8 mouse cellular contexts compared by ENCODE assay signal in the genomic region with DNA sequence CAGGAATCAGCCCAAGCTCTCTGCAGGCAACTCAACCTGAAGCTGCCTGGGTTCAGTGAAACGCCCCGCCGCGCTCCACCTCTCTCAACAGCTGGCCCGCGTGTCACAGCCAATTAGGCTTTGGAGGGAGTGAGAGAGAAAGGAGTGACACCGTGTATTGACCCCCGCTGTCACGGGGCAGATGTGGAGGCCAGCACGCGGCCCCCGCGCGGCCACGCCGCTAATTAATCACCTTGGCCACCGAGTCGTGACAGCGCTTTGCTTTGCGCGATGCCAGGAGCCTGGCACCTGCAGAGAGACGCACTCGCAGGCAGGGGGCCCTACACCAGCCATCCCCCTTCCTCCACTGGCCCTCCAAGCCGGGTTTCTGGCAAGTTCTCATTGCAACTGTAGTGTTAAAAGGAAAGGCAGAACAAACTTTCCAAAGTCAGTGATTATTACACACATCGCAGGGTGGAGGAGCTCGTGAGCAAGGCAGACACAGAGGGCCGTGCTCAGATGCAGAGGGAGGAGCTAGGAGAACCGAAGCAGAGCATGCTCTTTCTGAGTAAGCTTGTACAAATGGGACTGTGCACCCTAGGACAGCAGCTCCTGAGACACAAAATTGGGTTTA.
A peak's percentile ranks its signal among the peaks of the same experiment; 100 is the strongest.
DNase-seq lines count a peak whose midpoint lies in the region; ATAC-seq and TF ChIP-seq lines count a peak whose summit lies in the region.

No protein-coding gene starts in this region.

- H3K36me3 ChIP-seq in embryonic facial prominence, embryonic 11.5 days (replicated peaks; ENCODE audit: control insufficient read depth, insufficient read depth, low read depth, low read length) = no peaks in the 10 kb centered on the region
- no peaks in the 10 kb centered on the region for H3K36me3 ChIP-seq in hindbrain, embryonic 10.5 days
- H3K36me3 ChIP-seq in limb, embryonic 13.5 days = no peaks in the 10 kb centered on the region
- no peaks in the 10 kb centered on the region for H3K36me3 ChIP-seq in myocyte (ENCODE audit: control insufficient read depth, insufficient read depth)

- H3ac ChIP-seq in myocyte (ENCODE audit: control insufficient read depth, insufficient read length) = no peak overlapping the region

- H3K79me2 ChIP-seq in myocyte (ENCODE audit: control insufficient read depth, insufficient read depth) = no peaks in the 10 kb centered on the region

- H3K27me3 ChIP-seq in embryonic facial prominence, embryonic 11.5 days (ENCODE audit: control insufficient read depth, insufficient read depth, low read length) = no peaks in the 10 kb centered on the region
- H3K27me3 ChIP-seq in hindbrain, embryonic 10.5 days (ENCODE audit: insufficient read depth, poor library complexity, severe bottlenecking) = peaks cover 36% of the 10 kb centered on the region
- peaks cover 30% of the 10 kb centered on the region for H3K27me3 ChIP-seq in limb, embryonic 13.5 days
- peaks cover 29% of the 10 kb centered on the region for H3K27me3 ChIP-seq in myocyte (ENCODE audit: control insufficient read depth, insufficient read depth, insufficient read length)

- peak overlapping the region; percentile 39 for H3K4me3 ChIP-seq in layer of hippocampus, adult 2 months
- H3K4me3 ChIP-seq in embryonic facial prominence, embryonic 11.5 days (ENCODE audit: low read depth, low read length) = peak overlapping the region; percentile 36
- H3K4me3 ChIP-seq in hindbrain, embryonic 10.5 days = peak overlapping the region; percentile 55
- H3K4me3 ChIP-seq in limb, embryonic 13.5 days = peak overlapping the region; percentile 48
- H3K4me3 ChIP-seq in myocyte = no peak overlapping the region

- 0 out of 2 replicates have a peak overlapping the region, but pooled peaks have one; percentile 15 for H3K9ac ChIP-seq in embryonic facial prominence, embryonic 11.5 days (replicated peaks; ENCODE audit: low read length)
- H3K9ac ChIP-seq in limb, embryonic 13.5 days = peak overlapping the region; percentile 62

- TF ChIP-seq CTCF in layer of hippocampus, adult 2 months (conservative IDR thresholded peaks at IDR 0.05) = peak; percentile 60

- peak overlapping the region; percentile 91 for H3K4me2 ChIP-seq in embryonic facial prominence, embryonic 11.5 days (ENCODE audit: low read depth, low read length)
- peak overlapping the region; percentile 89 for H3K4me2 ChIP-seq in limb, embryonic 13.5 days (replicated peaks)
- H3K4me2 ChIP-seq in myocyte (ENCODE audit: low read depth) = peak overlapping the region; percentile 12

- WGBS in embryonic facial prominence, embryonic 11.5 days = under 1% methylated on average over 28 of the region's 28 CpGs
- WGBS in hindbrain, embryonic 10.5 days = under 1% methylated on average over 28 of the region's 28 CpGs
- under 1% methylated on average over 28 of the region's 28 CpGs for WGBS in limb, embryonic 13.5 days

- no peaks in the 10 kb centered on the region for H3K9me3 ChIP-seq in embryonic facial prominence, embryonic 11.5 days (replicated peaks; ENCODE audit: control insufficient read depth, low read length)
- no peaks in the 10 kb centered on the region for H3K9me3 ChIP-seq in hindbrain, embryonic 10.5 days
- H3K9me3 ChIP-seq in limb, embryonic 13.5 days = no peaks in the 10 kb centered on the region

- TF ChIP-seq POLR2A in myocyte (IDR thresholded peaks at IDR 0.05; ENCODE audit: insufficient read length, low read depth) = no peak

- no peaks in the 10 kb centered on the region for H3K4me1 ChIP-seq in embryonic facial prominence, embryonic 11.5 days (ENCODE audit: control insufficient read depth, insufficient read depth, low read length)
- H3K4me1 ChIP-seq in hindbrain, embryonic 10.5 days (replicated peaks) = peaks cover 27% of the 10 kb centered on the region
- H3K4me1 ChIP-seq in limb, embryonic 13.5 days = no peaks in the 10 kb centered on the region; the same call in 1 of the 2 replicates

- peak; percentile 45 for ATAC-seq in embryonic facial prominence, embryonic 11.5 days (replicated peaks; ENCODE audit: insufficient number of reproducible peaks, low FRiP score, low TSS enrichment, low read depth)
- ATAC-seq in limb, embryonic 13.5 days (ENCODE audit: low FRiP score, low read depth) = peak; percentile 74
- ATAC-seq in inflammation-experienced regulatory T-cells, adult 6 months = no peak

- intact Hi-C loops in left cerebral cortex, postnatal 36 days (cut with DNase I) = no loop called here

- DNase-seq in layer of hippocampus, adult 2 months (ENCODE audit: low spot score in 2 of 2) = no peak
- DNase-seq in layer of hippocampus, postnatal 14 days (ENCODE audit: low spot score in 2 of 2) = no peak
- peak; percentile 77 for DNase-seq in embryonic facial prominence, embryonic 11.5 days (ENCODE audit: low spot score)
- peak; percentile 70 for DNase-seq in hindbrain, embryonic 10.5 days (ENCODE audit: low spot score)
- no peak for DNase-seq in left cerebral cortex, postnatal 36 days (ENCODE audit: low spot score in 2 of 2)

- no peak overlapping the region for H3K27ac ChIP-seq in layer of hippocampus, adult 2 months
- H3K27ac ChIP-seq in embryonic facial prominence, embryonic 11.5 days (replicated peaks; ENCODE audit: low read depth, low read length) = no peak overlapping the region
- peak overlapping the region; percentile 78 for H3K27ac ChIP-seq in hindbrain, embryonic 10.5 days
- H3K27ac ChIP-seq in limb, embryonic 13.5 days = no peak overlapping the region

TF ChIP-seq in myocyte, 11 proteins besides CTCF, POLR2A, EP300 and RAD21:
- no peak for TF ChIP-seq TCF12 (IDR thresholded peaks at IDR 0.05; ENCODE audit: insufficient read depth, poor library complexity, severe bottlenecking)
- no peak for TF ChIP-seq USF1 (IDR thresholded peaks at IDR 0.05; ENCODE audit: low read depth)
- TF ChIP-seq MAX (IDR thresholded peaks at IDR 0.05; ENCODE audit: low read depth) = no peak
- TF ChIP-seq CEBPB (IDR thresholded peaks at IDR 0.05; ENCODE audit: insufficient read depth, poor library complexity, severe bottlenecking) = no peak
- TF ChIP-seq E2F4 (IDR thresholded peaks at IDR 0.05; ENCODE audit: insufficient read depth) = no peak
- no peak for TF ChIP-seq MYOG (IDR thresholded peaks at IDR 0.05; ENCODE audit: control insufficient read depth in 1 of 3, insufficient read depth in 1 of 3, insufficient read length in 2 of 3, low read depth in 2 of 3)
- no peak for TF ChIP-seq TCF3 (IDR thresholded peaks at IDR 0.05; ENCODE audit: insufficient read length, low read depth)
- TF ChIP-seq POLR2AphosphoS2 (IDR thresholded peaks at IDR 0.05; ENCODE audit: insufficient read length, low read depth) = no peak
- TF ChIP-seq SRF (IDR thresholded peaks at IDR 0.05; ENCODE audit: control insufficient read depth, insufficient read length, low read depth) = no peak
- TF ChIP-seq REST (IDR thresholded peaks at IDR 0.05; ENCODE audit: insufficient read depth, insufficient read length) = no peak
- TF ChIP-seq MYOD1 (IDR thresholded peaks at IDR 0.05; ENCODE audit: control insufficient read depth in 1 of 3, insufficient read length in 2 of 3, low read depth in 2 of 3) = no peak

Comparison
In these comparisons a context has a peak if more than half of its experiments do, and no peak if none do; other contexts are left out.
1. DNase-seq: peak in embryonic facial prominence, embryonic 11.5 days (single experiment) and hindbrain, embryonic 10.5 days (single experiment); none in layer of hippocampus, adult 2 months (0 of 2), layer of hippocampus, postnatal 14 days (0 of 2) and left cerebral cortex, postnatal 36 days (0 of 2).
2. H3K4me2 ChIP-seq: peak in every context shown above with its lines; median percentile 91 in embryonic facial prominence, embryonic 11.5 days; 89 in limb, embryonic 13.5 days; 12 in myocyte.